ENCODE assay signal across 8 mouse cellular contexts in the genomic region with DNA sequence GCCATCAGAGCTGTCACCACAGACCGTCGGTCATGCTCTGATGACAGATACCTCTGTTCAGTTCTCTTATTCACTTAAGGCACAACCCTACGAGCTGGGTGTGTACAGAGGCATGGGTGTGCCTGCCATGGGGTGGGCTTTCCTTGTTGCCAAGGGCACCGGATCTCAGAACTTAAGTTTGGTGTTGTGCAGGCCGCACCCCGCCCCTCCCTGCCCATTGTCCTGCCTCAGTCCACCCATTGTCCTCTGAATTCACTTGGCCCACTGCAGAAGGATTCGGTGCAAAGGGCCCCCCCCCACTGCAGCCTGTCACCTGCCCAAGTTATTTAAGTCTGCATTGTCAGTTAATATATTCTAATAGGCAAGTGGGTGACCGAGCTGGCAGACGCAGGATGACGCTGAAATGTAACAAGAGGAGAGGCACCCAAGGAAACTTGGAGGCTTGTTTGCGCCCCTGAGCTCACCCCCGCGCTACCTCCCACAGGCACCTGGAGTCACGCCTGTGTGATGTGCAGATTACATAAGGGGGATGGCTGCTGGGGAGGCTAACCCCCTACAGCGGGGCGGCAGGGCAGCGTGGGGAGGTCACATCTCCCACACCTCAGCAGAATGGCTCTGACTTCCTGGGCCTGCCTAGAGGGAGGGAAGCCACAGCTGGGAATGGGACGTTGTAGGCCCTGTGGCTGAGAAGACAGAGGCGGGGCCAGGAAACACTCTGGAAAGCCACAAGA. TPM values are rescaled to one million over a fixed set of nuclear protein-coding genes. Genes with fewer than 3 reads are reported as not detected.
DNase-seq lines count a peak whose midpoint lies in the region; ATAC-seq and TF ChIP-seq lines count a peak whose summit lies in the region.
"Had no signal": no experiment of that assay in that cellular context is flagged by ENCODE, and none has a peak within 500 bp of the region (broad histone marks: within the 10 kb centered on the region; RNA-seq: fewer than 3 reads in every experiment).

No protein-coding gene starts in this region.

- H3K27ac ChIP-seq in lung, postnatal 0 days (ENCODE audit: low read length), result peak overlapping the region; percentile 71; the same call in 1 of the 2 replicates
- H3K27ac ChIP-seq in forebrain, embryonic 13.5 days, result peak overlapping the region; percentile 68
- peak overlapping the region; percentile 92 for H3K27ac ChIP-seq in kidney, postnatal 0 days
- H3K27ac ChIP-seq in olfactory bulb, adult 2 months (ENCODE audit: insufficient read depth, low read depth, low read length), result peak overlapping the region; percentile 46; the same call in 1 of the 2 replicates
- H3K27ac ChIP-seq: neural tube, embryonic 15.5 days had no signal

- no peak overlapping the region for H3K9ac ChIP-seq in lung, postnatal 0 days (replicated peaks; ENCODE audit: low read depth)
- H3K9ac ChIP-seq in forebrain, embryonic 13.5 days, result no peak overlapping the region
- H3K9ac ChIP-seq in kidney, postnatal 0 days (ENCODE audit: low read depth, low read length), result 0 out of 2 replicates have a peak overlapping the region, but pooled peaks have one; percentile 27
- H3K9ac ChIP-seq: neural tube, embryonic 15.5 days had no signal

- peak; percentile 8 for ATAC-seq in lung, postnatal 0 days
- ATAC-seq in forebrain, embryonic 13.5 days, result no peak
- no peak for ATAC-seq in kidney, postnatal 0 days (replicated peaks; ENCODE audit: low FRiP score, low read depth)

- peaks cover 44% of the 10 kb centered on the region for H3K4me1 ChIP-seq in lung, postnatal 0 days (ENCODE audit: insufficient read depth, low read depth, low read length)
- peaks cover 29% of the 10 kb centered on the region for H3K4me1 ChIP-seq in lung, adult 2 months (ENCODE audit: control insufficient read depth, insufficient read depth, low read length)
- peaks cover 67% of the 10 kb centered on the region for H3K4me1 ChIP-seq in forebrain, embryonic 13.5 days
- peaks cover 41% of the 10 kb centered on the region for H3K4me1 ChIP-seq in kidney, postnatal 0 days (replicated peaks; ENCODE audit: insufficient read depth, low read length)
- H3K4me1 ChIP-seq in olfactory bulb, adult 2 months (ENCODE audit: control insufficient read depth, insufficient read depth, low read length), result peaks cover 77% of the 10 kb centered on the region

- 40% methylated on average over 19 of the region's 19 CpGs for WGBS in lung, postnatal 0 days
- 43% methylated on average over 19 of the region's 19 CpGs for WGBS in lung, adult 2 months
- 64% methylated on average over 19 of the region's 19 CpGs for WGBS in forebrain, embryonic 13.5 days
- WGBS in kidney, postnatal 0 days, result 49% methylated on average over 19 of the region's 19 CpGs
- 50% methylated on average over 19 of the region's 19 CpGs for WGBS in olfactory bulb, adult 2 months

- TF ChIP-seq CTCF in lung, postnatal 0 days (IDR thresholded peaks at IDR 0.05), result no peak
- no peak for TF ChIP-seq CTCF in lung, adult 2 months (IDR thresholded peaks at IDR 0.05; ENCODE audit: insufficient read depth, low read length)
- TF ChIP-seq CTCF in kidney, postnatal 0 days (IDR thresholded peaks at IDR 0.05; ENCODE audit: low read depth), result no peak
- no peak for TF ChIP-seq CTCF in olfactory bulb, adult 2 months (IDR thresholded peaks at IDR 0.05; ENCODE audit: insufficient read depth, low read depth, low read length)

- no peaks in the 10 kb centered on the region for H3K36me3 ChIP-seq in lung, postnatal 0 days (ENCODE audit: insufficient read depth, low read length)
- no peaks in the 10 kb centered on the region for H3K36me3 ChIP-seq in forebrain, embryonic 13.5 days (ENCODE audit: poor library complexity, severe bottlenecking)
- H3K36me3 ChIP-seq in kidney, postnatal 0 days (ENCODE audit: insufficient read depth, low read length), result no peaks in the 10 kb centered on the region
- H3K36me3 ChIP-seq: neural tube, embryonic 15.5 days had no signal

- no peaks in the 10 kb centered on the region for H3K27me3 ChIP-seq in lung, postnatal 0 days (replicated peaks; ENCODE audit: insufficient read depth, low read length)
- peaks cover 7% of the 10 kb centered on the region; the same call in 1 of the 2 replicates for H3K27me3 ChIP-seq in forebrain, embryonic 13.5 days
- H3K27me3 ChIP-seq in kidney, postnatal 0 days (ENCODE audit: insufficient read depth, low read length), result no peaks in the 10 kb centered on the region
- H3K27me3 ChIP-seq: neural tube, embryonic 15.5 days had no signal

- DNase-seq in lung, postnatal 0 days (ENCODE audit: low spot score), result peak; percentile 61
- no peak for DNase-seq in lung, adult 2 months
- DNase-seq in kidney, postnatal 0 days (ENCODE audit: low spot score), result no peak
- DNase-seq in cerebellum, postnatal 14 days, result no peak
- DNase-seq in cerebellum, adult 11-12 months, result no peak

- no peaks in the 10 kb centered on the region for H3K9me3 ChIP-seq in lung, postnatal 0 days (ENCODE audit: low read length)
- no peaks in the 10 kb centered on the region for H3K9me3 ChIP-seq in forebrain, embryonic 13.5 days (replicated peaks)
- no peaks in the 10 kb centered on the region for H3K9me3 ChIP-seq in kidney, postnatal 0 days (replicated peaks; ENCODE audit: low read length)
- H3K9me3 ChIP-seq: neural tube, embryonic 15.5 days had no signal

- no peak overlapping the region for H3K4me3 ChIP-seq in lung, postnatal 0 days (ENCODE audit: low read depth, low read length)
- no peak overlapping the region for H3K4me3 ChIP-seq in lung, adult 2 months (replicated peaks; ENCODE audit: extremely low read depth, low read depth, low read length)
- H3K4me3 ChIP-seq in forebrain, embryonic 13.5 days, result no peak overlapping the region
- H3K4me3 ChIP-seq in kidney, postnatal 0 days (replicated peaks; ENCODE audit: low read depth, low read length), result no peak overlapping the region
- no peak overlapping the region for H3K4me3 ChIP-seq in olfactory bulb, adult 2 months (ENCODE audit: insufficient read depth, low read depth, low read length)
- H3K4me3 ChIP-seq: neural tube, embryonic 15.5 days had no signal

- 0 out of 2 replicates have a peak, but pooled peaks have one; percentile 13 for TF ChIP-seq EP300 in lung, postnatal 0 days (IDR thresholded peaks at IDR 0.05)

- TF ChIP-seq POLR2A in lung, adult 2 months (IDR thresholded peaks at IDR 0.05; ENCODE audit: borderline replicate concordance, extremely low read depth, low read depth, low read length), result no peak
- no peak for TF ChIP-seq POLR2A in olfactory bulb, adult 2 months (IDR thresholded peaks at IDR 0.05; ENCODE audit: insufficient read depth, low read depth, low read length)

- H3K4me2 ChIP-seq in lung, postnatal 0 days (replicated peaks; ENCODE audit: low read depth, low read length), result no peak overlapping the region; the same call in 1 of the 2 replicates
- peak overlapping the region; percentile 6; the same call in 1 of the 2 replicates for H3K4me2 ChIP-seq in forebrain, embryonic 13.5 days
- H3K4me2 ChIP-seq in kidney, postnatal 0 days (ENCODE audit: low read length), result peak overlapping the region; percentile 25; the same call in 1 of the 2 replicates
- H3K4me2 ChIP-seq: neural tube, embryonic 15.5 days had no signal

RNA-seq across cellular contexts. Expression of a gene that starts 4.6 kb away (rescaled TPM):
- polyA plus RNA-seq in lung, postnatal 0 days (2015; fragmentation: Nextera tagmentation; extraction: Ambion mirVana), result 42.9 and 52.6 TPM in 2 replicates
- 83.7 and 92.9 TPM in 2 replicates for polyA plus RNA-seq in lung, adult 2 months (2012; rRNA removed)
- polyA plus RNA-seq in forebrain, embryonic 13.5 days (2015; fragmentation: Nextera tagmentation; extraction: Ambion mirVana), result 14.2 and 15.0 TPM in 2 replicates
- polyA plus RNA-seq in kidney, postnatal 0 days (2015; fragmentation: Nextera tagmentation; extraction: Ambion mirVana), result 21.4 and 23.8 TPM in 2 replicates
- not detected in 2 replicates for polyA plus RNA-seq in olfactory bulb, adult 2 months (2012; ENCODE audit: insufficient read depth, insufficient read length, low replicate concordance, missing spikeins)

RNA-seq across cellular contexts. Expression of a gene that starts 24.7 kb away (rescaled TPM):
- polyA plus RNA-seq in lung, postnatal 0 days (2015; fragmentation: Nextera tagmentation; extraction: Ambion mirVana), result 83.6 and 89.9 TPM in 2 replicates
- polyA plus RNA-seq in lung, adult 2 months (2012; rRNA removed), result 50.2 and 51.0 TPM in 2 replicates
- 91.9 and 103 TPM in 2 replicates for polyA plus RNA-seq in forebrain, embryonic 13.5 days (2015; fragmentation: Nextera tagmentation; extraction: Ambion mirVana)
- 120 and 125 TPM in 2 replicates for polyA plus RNA-seq in kidney, postnatal 0 days (2015; fragmentation: Nextera tagmentation; extraction: Ambion mirVana)
- polyA plus RNA-seq in olfactory bulb, adult 2 months (2012; ENCODE audit: insufficient read depth, insufficient read length, low replicate concordance, missing spikeins), result not detected in 2 replicates

Comparison
In these comparisons a context has a peak if more than half of its experiments do, and no peak if none do; other contexts are left out.
1. RNA of a gene that starts 24.7 kb away (polyA plus RNA-seq): 120 to 125 TPM in kidney, postnatal 0 days, 91.9 to 103 TPM in forebrain, embryonic 13.5 days, 83.6 to 89.9 TPM in lung, postnatal 0 days and 50.2 to 51.0 TPM in lung, adult 2 months; not detected in olfactory bulb, adult 2 months; every median in the first group is over 10 times any median in the second.
2. Peak in every context shown above with its lines, with median percentiles within 50 percentile points of each other: H3K27ac ChIP-seq.